Mouse (Mus musculus) layer of hippocampus, postnatal 25 days (tissue): ENCODE results near the gene Cyp2j6. TPM values are rescaled to one million over a fixed set of nuclear protein-coding genes. Genes with fewer than 3 reads are reported as not detected.
"Not testable (repeated sequence)": the region's sequence is repeated elsewhere in the genome, so short reads cannot be mapped to it uniquely, and the experiment has no call there.

ENCODE experiments used
- DNase-seq, 2 experiments: peaks; one replicate each; pipeline ENCODE4 v3.0.0; 2022; ENCODE audit warnings: mixed read lengths in 2 of 2, low spot score in 1 of 2; ENCODE audit errors: extremely low spot score in 1 of 2
- total RNA-seq, 2 experiments: library from RNA; stranded (reverse); gene quantifications; 2 replicates each; pipeline ENCODE4 v1.2.3; 2021

Gene Cyp2j6
- total RNA-seq, result 10 to 100 TPM; 16.2 to 16.4 TPM

DNA sequence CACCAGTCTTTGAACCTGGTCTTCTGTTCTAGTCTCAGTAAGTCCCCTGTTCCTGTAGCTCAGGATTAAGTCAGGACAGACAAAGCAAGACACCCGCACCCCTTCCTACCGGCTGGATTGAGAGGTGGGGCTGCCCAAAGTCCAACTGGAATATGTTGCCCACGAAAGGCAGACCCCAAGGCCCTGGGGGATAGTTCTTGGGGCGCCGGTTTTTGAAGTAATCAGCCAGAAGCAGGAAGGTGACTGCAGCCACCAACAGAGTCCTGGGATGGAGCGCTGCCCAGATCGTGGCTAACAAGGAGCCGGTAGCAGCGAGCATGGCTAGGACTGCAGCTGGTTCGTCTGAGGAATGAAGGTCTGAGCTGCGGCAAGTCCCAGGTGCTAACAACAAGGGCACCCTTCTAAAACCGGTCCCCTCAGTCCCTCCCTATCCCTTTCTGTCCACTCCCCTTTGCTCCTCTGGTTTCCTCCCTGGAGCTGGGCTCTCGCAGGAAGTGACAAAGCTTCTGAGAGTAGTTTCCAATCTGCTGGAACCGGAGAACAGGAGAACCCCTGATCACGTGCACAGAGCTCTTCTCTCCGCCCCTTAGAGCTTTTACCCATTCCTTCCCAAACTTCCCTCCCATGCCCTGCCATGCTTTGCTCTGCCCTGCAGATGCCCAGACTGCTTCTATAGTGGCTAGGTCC is at the start of gene Cyp2j6:
TSS of gene Cyp2j6 (minus strand) at position 529 of the 687 bp plus-strand sequence.
- DNase-seq, result peak; percentile 17 to 31

DNA sequence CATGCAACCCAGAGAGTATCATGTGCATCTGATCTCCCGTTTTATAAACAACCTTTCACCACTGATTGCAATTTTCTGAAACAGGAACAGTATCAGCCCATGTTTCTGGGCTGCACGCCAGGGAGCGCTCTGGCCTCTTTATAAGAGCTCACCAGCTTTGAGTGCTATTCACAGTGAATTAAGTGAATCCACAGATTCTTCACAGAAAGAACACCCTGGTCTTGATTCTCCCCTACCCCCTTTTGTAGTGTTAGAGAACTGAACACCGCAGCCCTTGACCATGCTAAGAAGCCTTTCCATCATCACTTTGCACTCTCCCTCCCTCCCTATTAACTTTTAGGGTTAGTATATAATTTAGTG is 38.3 kb upstream of the Cyp2j6 start:
- DNase-seq, result peak in 1 of 2 experiments; percentile 71

DNA sequence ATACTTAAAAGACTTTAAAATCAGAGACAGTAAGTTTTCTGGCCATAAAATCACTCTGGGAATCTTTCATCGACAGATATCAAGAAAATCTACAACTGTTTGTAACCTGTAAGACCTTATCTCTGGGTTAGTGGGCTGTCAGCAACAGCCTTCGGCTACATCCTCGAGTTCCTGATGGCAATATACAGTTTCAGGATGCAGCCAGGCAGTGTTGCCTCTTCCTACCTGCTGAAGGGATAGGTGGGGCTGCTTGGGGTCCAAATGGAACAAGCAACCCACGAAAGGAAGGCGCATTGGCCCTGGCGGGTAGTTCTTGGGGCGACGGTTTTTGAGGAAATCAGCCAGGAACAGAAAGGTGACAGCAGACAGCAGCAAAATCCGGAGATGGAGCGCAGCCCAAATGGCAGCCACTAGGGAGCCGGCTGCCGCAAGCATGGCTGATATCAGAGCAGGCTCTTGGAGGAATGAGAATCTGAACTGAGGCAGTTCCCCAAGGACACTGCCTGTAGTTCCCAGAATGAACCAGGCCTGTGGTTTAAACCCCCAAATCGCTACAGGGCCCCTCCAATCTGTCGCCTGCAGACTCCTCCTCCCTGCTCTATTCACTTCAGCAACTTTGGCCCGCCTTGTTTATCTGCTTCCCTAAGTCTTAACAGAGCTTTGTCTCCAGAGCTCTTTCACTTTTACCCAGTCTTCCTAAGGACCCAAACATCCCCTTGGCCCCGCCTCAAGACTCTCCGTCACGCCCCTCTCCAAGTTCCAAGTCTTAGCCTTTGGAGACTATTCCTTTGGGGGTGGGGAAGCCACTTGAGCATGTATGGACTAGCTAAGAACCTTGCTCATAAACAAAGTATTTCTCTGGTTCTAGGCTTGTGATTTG is 37.7 kb upstream of the Cyp2j6 start, which contains the start of gene Cyp2j9:
TSS of gene Cyp2j9 (minus strand) at position 668 of the 880 bp plus-strand sequence.
- peak; percentile 23 to 30 for DNase-seq

DNA sequence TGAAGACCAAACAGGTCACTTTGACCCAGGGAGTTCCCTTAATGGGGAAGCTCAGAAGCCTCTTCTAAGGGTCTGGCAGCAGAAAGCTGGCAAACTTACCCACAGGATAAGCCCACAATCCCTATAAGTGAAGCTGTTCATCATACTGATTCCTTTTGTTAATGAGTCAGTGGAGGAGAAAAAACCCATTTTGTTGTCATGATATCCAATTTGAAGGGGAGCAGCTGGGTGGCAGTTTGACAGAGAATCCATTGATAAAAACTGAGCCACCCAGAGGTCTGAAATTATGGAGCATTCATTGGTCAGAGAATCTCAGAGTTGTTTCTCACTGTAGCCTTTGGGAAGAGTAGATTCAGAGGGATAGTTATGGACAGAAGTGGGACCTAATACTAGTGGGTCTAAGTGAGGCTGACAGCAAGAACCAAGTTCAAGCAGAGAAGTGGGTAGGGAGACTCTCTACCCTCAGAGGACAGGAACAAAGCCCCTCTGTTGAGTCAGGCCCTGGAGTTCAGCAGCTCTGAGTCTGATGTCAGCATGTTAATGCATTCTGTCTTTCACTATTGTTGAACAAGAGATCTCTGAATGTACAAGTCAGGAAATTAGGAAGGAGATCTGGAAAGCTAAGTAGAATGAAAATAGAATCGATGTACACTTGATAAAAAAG is 28.1 kb upstream of the Cyp2j6 start:
- DNase-seq, result no peak

DNA sequence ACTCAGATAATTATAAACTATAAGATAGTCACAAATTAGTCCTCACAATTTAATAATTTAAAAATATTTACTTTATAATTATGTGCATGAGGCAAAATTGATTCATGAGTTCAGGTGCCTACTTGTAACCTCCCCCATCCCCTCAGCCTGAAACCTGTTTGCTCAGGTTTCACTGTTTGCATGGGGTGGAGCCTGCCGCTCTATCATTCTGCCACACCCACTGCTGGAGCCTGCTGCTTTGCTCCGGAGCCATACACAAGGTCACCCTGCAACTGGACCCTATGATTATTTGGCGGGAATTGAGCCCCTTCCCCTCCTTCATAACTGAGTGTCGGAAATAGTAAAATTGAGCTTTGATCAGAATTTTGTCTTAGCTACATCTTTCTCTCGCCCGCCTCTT is 26.9 kb upstream of the Cyp2j6 start:
- not testable (repeated sequence) for DNase-seq

DNA sequence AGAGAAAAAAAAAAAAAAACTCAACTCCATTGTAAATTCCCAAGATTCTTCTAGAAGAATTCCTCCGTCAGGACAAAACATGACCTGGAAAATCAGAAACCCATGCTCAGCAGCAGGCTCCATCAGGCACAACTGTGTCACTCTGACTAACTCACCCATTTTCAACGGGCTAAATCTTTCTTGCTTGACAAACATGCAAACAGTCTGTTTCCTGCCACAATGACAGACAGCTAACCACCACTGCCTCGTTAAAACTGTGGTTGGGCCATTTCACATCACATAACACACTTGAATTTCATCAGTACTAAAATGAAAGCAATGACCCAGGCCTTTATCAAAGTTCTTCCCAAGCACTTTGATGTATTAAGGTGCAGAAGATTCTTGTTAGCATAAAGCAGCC is 16.0 kb upstream of the Cyp2j6 start:
- no peak for DNase-seq

DNA sequence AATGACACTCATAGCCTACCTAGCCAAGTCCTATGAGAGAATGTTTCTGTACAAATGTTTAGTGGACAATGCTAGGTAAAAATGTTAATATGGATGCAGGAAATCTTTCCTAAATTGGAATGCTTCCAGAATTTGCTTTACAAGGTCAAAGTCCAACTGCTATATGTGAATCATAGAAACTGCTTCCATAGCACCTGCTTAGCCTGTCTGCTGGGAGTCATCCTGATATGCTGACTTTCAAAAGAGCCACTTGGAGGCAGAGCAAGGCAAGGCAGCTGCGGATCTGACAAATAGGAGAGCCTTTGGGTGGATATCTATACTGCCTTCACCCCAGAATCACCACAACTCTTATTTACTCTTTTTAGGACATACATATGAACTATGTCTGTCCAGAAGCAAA is 14.5 kb upstream of the Cyp2j6 start:
- DNase-seq, result no peak

DNA sequence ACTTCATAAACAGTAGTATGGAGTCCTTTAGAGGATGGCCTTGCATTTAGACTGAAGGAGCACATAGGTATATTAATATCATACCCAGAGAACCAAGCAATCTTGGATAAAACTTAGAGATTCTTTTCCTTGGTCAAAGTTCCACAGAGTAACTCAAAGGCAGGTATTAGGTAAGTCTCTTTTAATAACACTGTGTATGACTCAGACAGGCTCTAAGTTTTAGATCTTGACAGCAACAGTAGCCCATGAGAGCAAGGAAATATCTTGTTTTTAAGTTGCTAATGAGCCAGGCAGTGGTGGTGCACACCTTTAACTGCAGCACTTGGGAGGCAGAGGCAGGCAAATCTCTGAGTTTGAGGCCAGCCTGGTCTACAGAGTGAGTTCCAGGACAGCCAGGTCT is 12.3 kb upstream of the Cyp2j6 start:
- no peak for DNase-seq

DNA sequence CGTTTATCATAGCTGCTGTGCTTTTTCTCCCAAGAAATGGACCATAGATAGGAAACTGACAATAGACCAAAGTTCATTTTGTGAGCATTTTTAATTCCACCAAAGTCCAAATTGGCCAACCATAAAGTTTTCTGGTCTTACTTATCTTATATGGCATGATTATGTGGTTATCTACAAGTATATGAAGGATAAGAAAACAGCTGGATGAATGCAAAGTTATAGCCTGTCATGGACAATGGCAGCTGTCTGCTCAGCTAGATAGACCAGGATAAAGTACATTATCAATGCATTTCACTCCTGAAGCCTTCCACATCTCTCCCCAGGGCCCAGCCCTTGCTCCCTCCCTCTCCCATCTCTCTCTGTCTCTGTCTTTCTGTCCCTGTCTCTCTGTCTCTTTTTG is 7.0 kb upstream of the Cyp2j6 start:
- DNase-seq, result no peak

DNA sequence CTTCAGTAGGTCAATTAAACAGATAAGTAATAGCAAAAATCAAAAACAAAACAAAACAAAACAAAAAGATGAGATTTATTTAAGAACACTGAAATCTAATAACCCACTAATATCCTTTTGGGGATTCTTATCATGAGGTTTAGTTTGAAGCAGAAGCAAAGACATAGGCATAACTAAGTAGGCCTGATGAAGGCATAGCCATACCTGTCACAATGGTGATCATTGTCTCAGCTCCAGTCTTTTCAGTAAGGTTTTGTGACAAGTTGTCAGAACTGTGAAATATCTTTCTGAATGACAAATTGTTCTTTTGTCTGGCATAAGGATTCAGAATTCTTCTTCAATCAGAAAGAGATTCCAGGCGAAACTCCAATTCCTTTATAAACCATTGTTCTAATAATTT is 6.3 kb upstream of the Cyp2j6 start:
- no peak for DNase-seq

DNA sequence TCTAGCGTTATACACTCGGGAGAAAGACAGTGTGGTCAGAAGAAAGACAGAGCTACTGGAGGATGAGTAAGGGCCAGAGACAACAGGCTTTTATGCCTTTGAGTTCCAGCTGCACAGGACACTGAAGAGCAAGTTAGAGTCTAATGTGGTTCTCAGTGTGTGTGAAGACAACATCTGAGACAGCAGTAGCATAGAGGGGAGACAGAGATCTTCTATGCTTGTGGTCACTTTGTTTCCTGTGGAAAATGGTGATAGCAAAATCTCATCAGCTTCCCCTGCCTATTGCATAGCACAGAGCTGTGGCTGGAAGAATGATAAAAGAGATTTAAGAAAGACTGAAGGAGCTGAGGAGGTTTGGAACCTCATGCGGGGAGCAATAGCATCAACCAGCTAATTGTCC is 1.8 kb downstream of the Cyp2j6 start:
- DNase-seq, result no peak

DNA sequence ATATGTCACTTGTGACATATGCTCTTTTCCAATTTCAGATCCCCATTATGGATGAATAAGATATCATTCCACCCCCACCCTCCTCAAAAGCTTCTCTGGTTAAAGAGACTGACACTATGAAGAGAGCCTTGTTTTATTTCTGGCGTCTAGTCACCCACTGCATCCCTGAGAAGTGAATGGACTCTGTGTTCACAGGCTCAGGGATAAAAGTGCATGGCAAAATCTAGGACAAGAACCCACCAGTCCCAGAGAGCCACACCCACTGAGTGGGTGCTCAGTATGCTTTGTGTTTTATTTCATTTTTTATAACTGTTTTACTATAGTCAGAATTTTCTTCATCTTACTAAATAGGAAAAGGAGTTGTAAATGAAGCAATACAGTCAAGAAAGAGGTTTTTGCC is 7.5 kb downstream of the Cyp2j6 start:
- DNase-seq, result no peak

DNA sequence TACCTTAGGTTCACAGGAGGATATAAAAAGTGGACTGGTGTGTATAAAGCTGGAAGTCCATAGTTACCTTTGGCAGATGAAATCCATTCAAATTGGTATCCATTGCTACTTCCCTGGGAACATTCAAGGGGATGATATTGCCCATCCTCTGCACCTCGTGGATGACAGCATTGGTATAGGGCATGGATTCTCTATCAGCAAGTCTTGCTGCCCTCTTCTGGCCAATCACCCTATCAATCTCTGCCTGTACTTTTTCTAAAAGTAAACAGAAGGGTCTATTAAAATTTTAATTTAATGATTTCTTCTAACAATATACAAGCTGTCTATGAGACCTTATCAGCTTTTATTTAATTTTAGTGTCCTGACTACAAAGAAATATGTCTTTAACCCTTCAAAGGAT is 27.7 kb downstream of the Cyp2j6 start:
- DNase-seq, result peak in 1 of 2 experiments; percentile 12

DNA sequence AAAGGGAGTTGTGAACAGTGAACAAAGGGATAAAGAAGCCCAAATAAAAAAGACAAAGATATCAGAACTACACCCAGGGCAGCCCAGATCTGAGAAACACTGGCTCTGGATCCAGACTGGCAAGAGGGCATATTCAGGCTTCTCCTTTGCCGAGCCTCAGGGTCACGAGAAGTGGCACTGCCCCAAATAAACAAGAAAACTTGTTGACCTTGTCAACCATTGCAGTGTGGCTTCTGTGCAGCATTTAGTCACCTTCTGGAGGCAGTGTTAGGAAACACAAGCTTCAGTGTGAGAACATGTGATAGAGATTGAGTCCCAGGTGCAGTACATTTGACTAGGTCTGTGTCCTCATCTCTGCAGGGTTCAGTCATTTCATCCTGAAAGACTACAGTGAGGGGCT is 31.2 kb downstream of the Cyp2j6 start:
- DNase-seq, result no peak

DNA sequence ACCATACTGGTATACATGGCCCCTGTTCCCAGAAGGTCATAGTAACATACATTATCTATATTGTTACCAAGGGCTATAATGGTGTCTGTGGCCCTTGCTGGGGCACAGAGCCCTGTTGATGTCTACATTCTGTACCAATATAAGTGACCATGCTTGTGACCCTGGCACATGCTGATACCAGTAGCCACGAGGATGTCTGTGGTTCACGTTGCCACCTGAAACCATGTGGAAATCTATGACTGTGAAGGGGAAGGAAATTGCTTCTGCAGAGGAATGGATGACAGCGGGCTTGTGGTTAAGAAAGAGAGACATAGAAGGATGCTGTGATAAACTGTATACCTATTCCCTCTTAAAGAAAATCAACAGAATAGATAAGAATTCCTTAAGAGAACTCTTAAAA is 43.4 kb downstream of the Cyp2j6 start:
- no peak for DNase-seq

DNA sequence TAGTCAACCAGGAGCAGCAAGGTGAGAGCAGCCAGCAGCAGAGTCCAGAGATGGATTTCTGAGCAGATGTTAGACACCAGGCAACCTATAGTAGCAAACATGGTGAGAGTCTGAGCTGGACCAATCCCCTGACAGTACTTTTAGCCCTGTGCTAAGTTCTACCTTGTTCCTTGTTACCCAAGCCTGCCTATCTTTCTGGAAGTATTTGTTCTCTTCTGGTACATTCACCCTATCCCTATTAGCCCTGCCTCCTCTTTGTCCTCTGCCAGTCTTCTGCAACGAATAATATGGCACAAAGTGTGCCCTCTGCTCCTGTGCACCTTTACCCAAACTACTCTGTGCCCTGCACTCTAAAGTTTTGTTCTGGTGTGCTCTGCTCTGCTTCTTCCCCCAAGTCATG is 46.2 kb downstream of the Cyp2j6 start, which contains the start of gene Cyp2j8:
TSS of gene Cyp2j8 (minus strand) at position 101 of the 400 bp plus-strand sequence.
- DNase-seq, result no peak

Other genes with a start within 250 kb of the Cyp2j6 start
- gene Cyp2j11, start 205.0 kb downstream of the Cyp2j6 start, total RNA-seq, result not detected
- gene Cyp2j8, start 46.3 kb downstream of the Cyp2j6 start, total RNA-seq, result not detected
- 10 to 100 TPM; 28.7 to 32.8 TPM for gene Cyp2j9, start 37.9 kb upstream of the Cyp2j6 start, total RNA-seq
- gene Cyp2j5, start 110.5 kb upstream of the Cyp2j6 start, total RNA-seq, result not detected
- gene Gm12695, start 231.5 kb upstream of the Cyp2j6 start, total RNA-seq, result not detected